Mouse (Mus musculus): ENCODE measurements around the gene Islr. TPM values are rescaled to one million over a fixed set of nuclear protein-coding genes. Genes with fewer than 3 reads are reported as not detected.

Islr gene
- polyA plus RNA-seq, 2 experiments, result 143 to 493 TPM

GRCm38 (mm10) chr9:58249592-58250192 lies 45.6 kb upstream of the Islr start, which contains the start of gene Pml:
TSS of gene Pml (minus strand) at chr9:58249786.
- WGBS, result under 1% methylated on average over 16 of the region's 16 CpGs
- no peaks in the 10 kb centered on the region; the same call in 1 of the 2 replicates for H3K36me3 ChIP-seq (ENCODE audit: control insufficient read depth, insufficient read depth, low read length)
- peaks cover 27% of the 10 kb centered on the region for H3K4me1 ChIP-seq (ENCODE audit: control insufficient read depth, insufficient read depth, low read length)
- H3K4me2 ChIP-seq (replicated peaks; ENCODE audit: low read depth, low read length, severe bottlenecking), result peak within 1 kb of the TSS; percentile 81
- no peaks in the 10 kb centered on the region for H3K9me3 ChIP-seq (ENCODE audit: control insufficient read depth, low read length)
- H3K9ac ChIP-seq (ENCODE audit: low read depth, low read length, severe bottlenecking), result peak within 1 kb of the TSS; percentile 70
- DNase-seq (ENCODE audit: low spot score) (peak; percentile 83), ATAC-seq (ENCODE audit: low FRiP score, low read depth) (peak; percentile 71)
- peak within 1 kb of the TSS; percentile 91 for H3K27ac ChIP-seq (replicated peaks; ENCODE audit: low read depth, low read length)
- no peaks in the 10 kb centered on the region for H3K27me3 ChIP-seq (ENCODE audit: control insufficient read depth, insufficient read depth, low read length)
- no peak; the same call in 1 of the 2 replicates for TF ChIP-seq POLR2A (IDR thresholded peaks at IDR 0.05; ENCODE audit: borderline replicate concordance, extremely low read depth, insufficient read depth, insufficient read length)
- peak within 1 kb of the TSS; percentile 56 for H3K4me3 ChIP-seq (replicated peaks; ENCODE audit: low read length)

GRCm38 (mm10) chr9:58248746-58249413 lies 44.8 kb upstream of the Islr start:
- Histone ChIP-seq H3K36me3 (ENCODE audit: control insufficient read depth, insufficient read depth, low read length) (peaks cover 4% of the 10 kb centered on the region), H3K9ac (ENCODE audit: low read depth, low read length, severe bottlenecking) (peak overlapping the region; percentile 70), H3K9me3 (ENCODE audit: control insufficient read depth, low read length) (no peaks in the 10 kb centered on the region), H3K4me3 (replicated peaks; ENCODE audit: low read length) (peak overlapping the region; percentile 56), H3K27me3 (ENCODE audit: control insufficient read depth, insufficient read depth, low read length) (no peaks in the 10 kb centered on the region), H3K4me2 (replicated peaks; ENCODE audit: low read depth, low read length, severe bottlenecking) (peak overlapping the region; percentile 81), H3K4me1 (ENCODE audit: control insufficient read depth, insufficient read depth, low read length) (peaks cover 27% of the 10 kb centered on the region), H3K27ac (replicated peaks; ENCODE audit: low read depth, low read length) (peak overlapping the region; percentile 91; the same call in 1 of the 2 replicates)
- WGBS, result 37% methylated on average over 7 of the region's 7 CpGs
- no peak for TF ChIP-seq POLR2A (IDR thresholded peaks at IDR 0.05; ENCODE audit: borderline replicate concordance, extremely low read depth, insufficient read depth, insufficient read length)
- no peak for DNase-seq (ENCODE audit: low spot score)
- no peak for ATAC-seq (ENCODE audit: low FRiP score, low read depth)

- Histone ChIP-seq H3K4me2 (replicated peaks; ENCODE audit: low read depth, low read length, severe bottlenecking) (peak overlapping the region; percentile 49), H3K9ac (ENCODE audit: low read depth, low read length, severe bottlenecking) (peak overlapping the region; percentile 54), H3K27me3 (ENCODE audit: control insufficient read depth, insufficient read depth, low read length) (no peaks in the 10 kb centered on the region), H3K4me3 (replicated peaks; ENCODE audit: low read length) (peak overlapping the region; percentile 26), H3K9me3 (ENCODE audit: control insufficient read depth, low read length) (no peaks in the 10 kb centered on the region), H3K27ac (replicated peaks; ENCODE audit: low read depth, low read length) (0 out of 2 replicates have a peak overlapping the region, but pooled peaks have one; percentile 4), H3K36me3 (ENCODE audit: control insufficient read depth, insufficient read depth, low read length) (peaks cover 4% of the 10 kb centered on the region), H3K4me1 (ENCODE audit: control insufficient read depth, insufficient read depth, low read length) (peaks cover 30% of the 10 kb centered on the region)
- TF ChIP-seq POLR2A (IDR thresholded peaks at IDR 0.05; ENCODE audit: borderline replicate concordance, extremely low read depth, insufficient read depth, insufficient read length), result no peak
- DNase-seq (ENCODE audit: low spot score) (peak; percentile 80), ATAC-seq (ENCODE audit: low FRiP score, low read depth) (peak; percentile 72)
- 7% methylated on average over 25 of the region's 25 CpGs for WGBS
Observed at GRCm38 (mm10) chr9:58247064-58247759, 43.1 kb upstream of the Islr start.

- Histone ChIP-seq H3K36me3 (ENCODE audit: control insufficient read depth, insufficient read depth, low read length) (peaks cover 4% of the 10 kb centered on the region), H3K4me1 (ENCODE audit: control insufficient read depth, insufficient read depth, low read length) (peaks cover 40% of the 10 kb centered on the region), H3K9ac (ENCODE audit: low read depth, low read length, severe bottlenecking) (no peak overlapping the region), H3K27me3 (ENCODE audit: control insufficient read depth, insufficient read depth, low read length) (no peaks in the 10 kb centered on the region), H3K4me2 (replicated peaks; ENCODE audit: low read depth, low read length, severe bottlenecking) (no peak overlapping the region), H3K27ac (replicated peaks; ENCODE audit: low read depth, low read length) (no peak overlapping the region), H3K4me3 (replicated peaks; ENCODE audit: low read length) (no peak overlapping the region), H3K9me3 (ENCODE audit: control insufficient read depth, low read length) (no peaks in the 10 kb centered on the region)
- DNase-seq (ENCODE audit: low spot score) (no peak), ATAC-seq (ENCODE audit: low FRiP score, low read depth) (no peak)
- TF ChIP-seq POLR2A (IDR thresholded peaks at IDR 0.05; ENCODE audit: borderline replicate concordance, extremely low read depth, insufficient read depth, insufficient read length), result no peak
- WGBS, result 66% methylated on average over 4 of the region's 4 CpGs
Observed at GRCm38 (mm10) chr9:58246083-58246591, 42.0 kb upstream of the Islr start.

- Histone ChIP-seq H3K27ac (replicated peaks; ENCODE audit: low read depth, low read length) (no peak overlapping the region), H3K4me3 (replicated peaks; ENCODE audit: low read length) (no peak overlapping the region), H3K9me3 (ENCODE audit: control insufficient read depth, low read length) (no peaks in the 10 kb centered on the region), H3K9ac (ENCODE audit: low read depth, low read length, severe bottlenecking) (no peak overlapping the region), H3K4me2 (replicated peaks; ENCODE audit: low read depth, low read length, severe bottlenecking) (no peak overlapping the region), H3K4me1 (ENCODE audit: control insufficient read depth, insufficient read depth, low read length) (peaks cover 29% of the 10 kb centered on the region), H3K36me3 (ENCODE audit: control insufficient read depth, insufficient read depth, low read length) (peaks cover 7% of the 10 kb centered on the region), H3K27me3 (ENCODE audit: control insufficient read depth, insufficient read depth, low read length) (no peaks in the 10 kb centered on the region)
- DNase-seq (ENCODE audit: low spot score) (no peak), ATAC-seq (ENCODE audit: low FRiP score, low read depth) (no peak)
- TF ChIP-seq POLR2A (IDR thresholded peaks at IDR 0.05; ENCODE audit: borderline replicate concordance, extremely low read depth, insufficient read depth, insufficient read length), result no peak
- WGBS, result 88% methylated on average over 6 of the region's 6 CpGs
Observed at GRCm38 (mm10) chr9:58243696-58244095, 39.6 kb upstream of the Islr start.

Data from limb, embryonic 14.5 days (tissue).